Mouse (Mus musculus) heart, embryonic 10.5 days (tissue): Measurements from ENCODE around the gene 2210407C18Rik. TPM values are rescaled to one million over a fixed set of nuclear protein-coding genes. Genes with fewer than 3 reads are reported as not detected.

Experiments used
- DNase-seq: peaks from one replicate; pipeline ENCODE4 v3.0.0-alpha.2; 2017; ENCODE audit warnings: low spot score
- H3K27ac ChIP-seq: fragments of 300-500 bp; sonication (generic); 2 replicates; pipeline ENCODE4 v1.5.1; 2016; ENCODE audit warnings: mild to moderate bottlenecking
- H3K27me3 ChIP-seq: fragments of 300-500 bp; sonication (generic); 2 replicates; pipeline ENCODE4 v1.6.1; 2016; ENCODE audit warnings: mild to moderate bottlenecking; ENCODE audit not compliant: poor library complexity, insufficient read depth, severe bottlenecking
- H3K36me3 ChIP-seq: fragments of 300-500 bp; sonication (generic); 2 replicates; pipeline ENCODE4 v1.6.1; 2016; ENCODE audit warnings: mild to moderate bottlenecking, moderate library complexity
- H3K4me1 ChIP-seq: fragments of 300-500 bp; sonication (generic); 2 replicates; pipeline ENCODE4 v1.6.1; 2016; ENCODE audit warnings: mild to moderate bottlenecking
- H3K4me3 ChIP-seq: fragments of 300-500 bp; sonication (generic); 2 replicates; pipeline ENCODE4 v1.5.1; 2016; ENCODE audit warnings: mild to moderate bottlenecking, moderate library complexity
- H3K9me3 ChIP-seq: fragments of 300-500 bp; sonication (generic); 2 replicates; pipeline ENCODE4 v1.6.1; 2016; ENCODE audit warnings: mild to moderate bottlenecking, moderate library complexity
- WGBS: fragments of 180-500 bp; shearing (Covaris S2); methylation state at CpG from one replicate; pipeline ENCODE4 v1.1.7; 2016; 5-methylcytosine and 5-hydroxymethylcytosine counted together
- polyA plus RNA-seq: library from polyadenylated mRNA; unstranded; fragments of >200 nt; fragmentation: Nextera tagmentation; extraction: Ambion mirVana; gene quantifications from 2 replicates; pipeline ENCODE4 v1.2.1, GENCODE M21; 2016

Gene 2210407C18Rik
- not detected in 2 replicates for polyA plus RNA-seq

DNA sequence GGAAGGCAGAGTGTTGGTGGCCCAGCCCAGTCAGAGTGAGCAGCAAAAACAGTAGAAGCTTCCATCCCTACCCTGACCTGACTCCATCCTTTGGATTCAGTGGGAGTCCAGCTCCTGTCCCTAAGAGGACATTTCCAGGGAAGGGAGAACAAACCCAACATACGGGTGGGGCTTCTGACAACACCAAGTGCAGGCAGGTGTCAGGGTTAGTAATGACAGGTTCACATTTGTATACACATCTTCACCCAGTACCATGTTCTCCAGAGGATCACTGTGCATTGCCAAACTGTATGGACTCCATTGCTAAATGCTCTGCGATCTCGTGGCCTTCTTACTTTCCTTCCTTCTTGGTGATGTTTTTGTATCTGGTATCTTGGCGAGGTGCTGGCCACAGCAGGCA lies at the start of gene 2210407C18Rik:
Gene 2210407C18Rik (minus strand): TSS at position 101 of the 400 bp plus-strand sequence.
- Histone ChIP-seq H3K9me3 (no peaks in the 10 kb centered on the region), H3K4me3 (no peak within 1 kb of the TSS), H3K27me3 (no peaks in the 10 kb centered on the region; the same call in 1 of the 2 replicates), H3K4me1 (peaks cover 10% of the 10 kb centered on the region), H3K27ac (no peak within 1 kb of the TSS), H3K36me3 (no peaks in the 10 kb centered on the region)
- DNase-seq: no peak
- 79% methylated on average over 4 of the region's 4 CpGs for WGBS

DNA sequence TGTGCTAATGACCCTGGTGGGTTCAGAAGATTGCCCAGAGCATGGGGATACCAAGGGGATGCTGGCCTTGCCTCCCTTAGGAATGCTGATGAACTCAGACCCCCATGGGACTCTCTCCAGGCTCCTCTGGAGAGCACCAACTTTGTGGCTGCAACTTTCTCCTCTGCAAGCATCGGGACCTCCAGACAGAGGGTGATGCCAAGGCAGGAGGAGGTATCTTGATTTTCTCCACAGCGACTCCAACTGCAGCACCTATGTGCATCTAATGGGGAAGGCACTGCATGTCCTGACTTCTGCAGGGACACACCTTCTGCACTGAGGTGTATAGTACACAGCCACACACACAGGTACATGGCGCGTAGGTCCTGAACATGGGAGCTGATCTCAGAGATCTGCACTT lies 42.7 kb upstream of the 2210407C18Rik start, which contains the start of gene Olfr322:
Gene Olfr322 (plus strand): TSS at position 187 of the 400 bp plus-strand sequence.
- no peaks in the 10 kb centered on the region for H3K9me3 ChIP-seq
- no peak within 1 kb of the TSS for H3K4me3 ChIP-seq
- no peaks in the 10 kb centered on the region for H3K27me3 ChIP-seq
- no peaks in the 10 kb centered on the region for H3K4me1 ChIP-seq
- no peak within 1 kb of the TSS for H3K27ac ChIP-seq
- 86% methylated on average over 4 of the region's 4 CpGs for WGBS
- H3K36me3 ChIP-seq: no peaks in the 10 kb centered on the region
- DNase-seq: peak; percentile 59

DNA sequence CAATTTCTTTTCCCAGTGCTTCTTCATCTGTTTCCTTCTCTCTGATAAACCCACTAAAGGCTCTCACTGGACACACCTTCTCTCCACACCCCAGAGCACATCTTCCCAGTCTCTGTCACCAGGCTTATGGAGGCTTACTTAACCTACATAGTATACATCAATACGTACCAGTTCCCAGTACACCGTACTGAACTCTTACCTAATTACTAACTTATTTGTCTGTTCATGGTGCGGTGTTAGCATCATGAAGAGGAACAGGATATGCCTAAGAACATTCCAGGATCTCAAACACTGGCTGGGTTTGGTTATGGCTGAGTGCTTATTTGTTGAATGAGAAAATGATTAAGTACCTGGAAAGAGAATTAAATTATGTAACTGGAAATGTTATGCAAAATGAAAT lies 39.3 kb upstream of the 2210407C18Rik start:
- Histone ChIP-seq H3K9me3 (no peaks in the 10 kb centered on the region), H3K27ac (no peak overlapping the region), H3K4me1 (no peaks in the 10 kb centered on the region), H3K4me3 (no peak overlapping the region), H3K27me3 (no peaks in the 10 kb centered on the region), H3K36me3 (no peaks in the 10 kb centered on the region)
- 89% methylated on average over 3 of the region's 3 CpGs for WGBS
- no peak for DNase-seq

DNA sequence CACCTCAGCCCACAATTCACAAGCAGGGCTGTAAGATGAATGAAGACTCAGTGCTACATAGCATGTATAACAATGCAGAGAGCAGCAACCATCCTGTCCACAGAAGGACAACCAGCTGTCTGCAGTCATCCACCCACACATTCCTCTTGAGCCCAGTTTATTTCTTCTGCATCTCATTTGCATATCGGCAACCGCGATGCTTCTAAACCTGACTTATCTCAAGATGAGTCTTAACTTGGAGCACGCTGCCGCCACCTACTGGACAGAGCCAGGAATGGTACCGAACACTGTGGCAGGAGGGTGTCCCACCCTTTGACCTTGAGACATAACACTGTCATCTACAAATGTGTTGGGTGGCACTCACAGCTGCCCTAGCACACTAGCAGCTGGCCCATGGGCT lies 27.5 kb upstream of the 2210407C18Rik start:
- WGBS: 25% methylated on average over 6 of the region's 6 CpGs
- Histone ChIP-seq H3K9me3 (no peaks in the 10 kb centered on the region), H3K4me1 (peaks cover 9% of the 10 kb centered on the region), H3K36me3 (no peaks in the 10 kb centered on the region), H3K4me3 (no peak overlapping the region), H3K27ac (no peak overlapping the region), H3K27me3 (peaks cover 32% of the 10 kb centered on the region)
- DNase-seq: no peak

DNA sequence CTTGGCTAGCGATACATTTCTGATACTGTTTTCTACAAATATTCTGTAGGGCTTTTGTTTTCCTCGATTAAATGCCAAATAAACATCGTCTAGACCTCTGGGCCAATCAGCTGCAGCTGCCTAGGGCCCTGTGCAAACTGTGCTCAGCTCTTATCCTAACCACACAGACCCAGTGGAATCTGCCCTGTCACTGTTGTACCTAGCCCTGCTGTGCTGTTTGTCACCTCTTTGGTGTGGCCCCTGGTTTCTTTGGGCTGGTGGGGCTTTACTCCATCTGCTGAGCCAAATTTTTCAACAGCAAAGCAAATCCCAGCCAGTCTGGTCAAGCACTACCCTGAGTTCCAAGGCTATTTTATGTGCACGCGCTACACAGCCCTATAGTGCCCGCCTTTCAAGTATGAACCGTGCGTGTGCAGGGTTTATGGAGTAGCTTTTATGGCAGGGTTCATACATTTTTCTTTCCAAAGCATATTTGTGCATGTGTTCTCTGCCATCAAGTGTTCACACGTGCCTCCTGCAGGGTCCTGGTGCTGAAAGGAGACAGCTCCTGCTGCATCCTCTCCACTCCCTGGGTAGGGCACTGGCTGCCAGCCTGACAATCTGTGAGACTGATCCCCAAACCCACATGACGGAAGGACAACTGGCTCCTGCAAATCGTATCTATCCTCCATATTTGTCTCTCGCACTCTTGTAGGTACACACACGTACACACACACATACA lies 25.9 kb upstream of the 2210407C18Rik start:
- Histone ChIP-seq H3K9me3 (no peaks in the 10 kb centered on the region), H3K27me3 (peaks cover 47% of the 10 kb centered on the region), H3K4me1 (peaks cover 9% of the 10 kb centered on the region), H3K36me3 (no peaks in the 10 kb centered on the region), H3K4me3 (no peak overlapping the region), H3K27ac (peak overlapping the region; percentile 59; the same call in 1 of the 2 replicates)
- DNase-seq: peak; percentile 84
- 76% methylated on average over 13 of the region's 13 CpGs for WGBS

DNA sequence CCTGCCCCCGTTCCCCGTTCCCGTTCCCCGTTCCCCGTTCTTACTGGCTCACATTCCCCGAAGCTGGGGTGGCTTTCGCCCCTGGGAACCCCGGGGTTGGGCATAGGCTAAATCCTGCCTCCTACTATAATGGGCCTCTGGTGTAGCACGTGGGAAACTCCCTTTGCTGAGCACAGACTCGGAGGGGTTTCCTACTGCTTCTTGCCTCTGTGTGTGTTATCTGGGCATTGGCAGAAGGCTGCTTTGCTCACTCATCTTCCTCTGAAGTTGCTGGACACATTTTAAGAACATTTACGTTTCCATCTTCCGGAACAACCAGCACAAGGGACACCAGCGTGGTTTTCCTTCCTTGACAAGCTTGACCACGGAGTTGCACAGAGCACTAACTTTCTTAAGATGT lies 25.2 kb upstream of the 2210407C18Rik start:
- Histone ChIP-seq H3K4me3 (peak overlapping the region; percentile 58), H3K27ac (peak overlapping the region; percentile 83; the same call in 1 of the 2 replicates), H3K27me3 (peaks cover 47% of the 10 kb centered on the region), H3K36me3 (no peaks in the 10 kb centered on the region), H3K4me1 (peaks cover 9% of the 10 kb centered on the region), H3K9me3 (no peaks in the 10 kb centered on the region)
- DNase-seq: no peak
- WGBS: 27% methylated on average over 14 of the region's 14 CpGs

DNA sequence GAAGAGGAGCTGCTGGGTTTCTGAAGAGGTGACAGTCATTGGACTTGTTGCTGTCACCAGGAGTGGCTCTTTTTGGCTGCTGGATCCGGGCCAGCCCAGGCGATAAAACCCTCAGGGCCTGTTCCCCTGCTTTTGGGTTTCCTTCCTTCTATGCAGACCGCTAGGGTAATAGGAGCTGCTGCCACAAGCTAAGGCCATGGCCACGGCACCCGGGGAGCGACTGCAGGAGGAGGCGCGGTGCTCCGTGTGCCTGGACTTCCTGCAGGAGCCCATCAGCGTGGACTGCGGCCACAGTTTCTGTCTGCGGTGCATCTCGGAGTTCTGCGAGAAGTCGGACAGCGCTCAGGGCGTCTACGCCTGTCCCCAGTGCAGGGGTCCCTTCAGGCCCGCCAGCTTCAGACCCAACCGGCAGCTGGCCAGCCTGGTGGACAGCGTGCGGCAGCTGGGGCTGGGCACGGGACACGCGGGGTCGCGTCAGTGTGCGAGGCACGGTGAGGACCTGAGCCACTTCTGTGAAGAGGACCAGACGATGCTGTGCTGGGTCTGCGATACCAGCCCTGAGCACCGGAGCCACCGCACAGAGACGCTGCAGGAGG lies 24.5 kb upstream of the 2210407C18Rik start, which contains the start of gene Trim58:
Gene Trim58 (plus strand): TSS at position 194 of the 596 bp plus-strand sequence.
- Histone ChIP-seq H3K4me1 (peaks cover 9% of the 10 kb centered on the region), H3K4me3 (peak within 1 kb of the TSS; percentile 58), H3K27me3 (peaks cover 47% of the 10 kb centered on the region), H3K27ac (peak within 1 kb of the TSS; percentile 83), H3K36me3 (no peaks in the 10 kb centered on the region), H3K9me3 (no peaks in the 10 kb centered on the region)
- 2% methylated on average over 34 of the region's 34 CpGs for WGBS
- DNase-seq: peak; percentile 80

DNA sequence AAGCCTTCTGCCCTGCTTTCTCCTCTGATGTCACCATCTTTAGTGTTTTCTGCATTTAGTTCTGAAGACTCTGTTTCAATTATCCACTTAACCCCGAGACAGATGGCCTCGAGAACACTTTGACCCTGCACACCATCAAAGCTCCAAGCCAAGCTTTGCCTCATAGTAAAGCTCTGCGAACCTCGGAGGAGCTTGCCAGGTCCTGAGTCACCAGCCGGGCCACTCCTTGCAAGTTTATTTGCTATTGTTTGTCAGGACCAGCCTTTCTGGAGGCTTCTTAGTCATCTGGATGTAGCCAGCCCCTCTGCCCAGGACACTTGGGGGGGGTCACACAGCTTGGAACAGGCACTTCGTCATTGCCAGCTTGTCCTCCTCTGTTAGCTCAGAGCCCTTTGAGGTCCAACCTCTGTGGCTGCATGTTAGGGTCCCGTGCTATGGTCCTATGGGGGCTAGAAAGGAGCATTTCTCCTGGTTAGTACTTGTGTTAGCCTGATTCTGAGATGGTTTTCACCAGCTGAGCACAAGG lies 22.4 kb upstream of the 2210407C18Rik start:
- 73% methylated on average over 7 of the region's 7 CpGs for WGBS
- H3K9me3 ChIP-seq: no peaks in the 10 kb centered on the region
- H3K4me3 ChIP-seq: no peak overlapping the region
- H3K27me3 ChIP-seq: peaks cover 47% of the 10 kb centered on the region
- no peak overlapping the region for H3K27ac ChIP-seq
- no peaks in the 10 kb centered on the region for H3K36me3 ChIP-seq
- peaks cover 9% of the 10 kb centered on the region for H3K4me1 ChIP-seq
- DNase-seq: no peak

DNA sequence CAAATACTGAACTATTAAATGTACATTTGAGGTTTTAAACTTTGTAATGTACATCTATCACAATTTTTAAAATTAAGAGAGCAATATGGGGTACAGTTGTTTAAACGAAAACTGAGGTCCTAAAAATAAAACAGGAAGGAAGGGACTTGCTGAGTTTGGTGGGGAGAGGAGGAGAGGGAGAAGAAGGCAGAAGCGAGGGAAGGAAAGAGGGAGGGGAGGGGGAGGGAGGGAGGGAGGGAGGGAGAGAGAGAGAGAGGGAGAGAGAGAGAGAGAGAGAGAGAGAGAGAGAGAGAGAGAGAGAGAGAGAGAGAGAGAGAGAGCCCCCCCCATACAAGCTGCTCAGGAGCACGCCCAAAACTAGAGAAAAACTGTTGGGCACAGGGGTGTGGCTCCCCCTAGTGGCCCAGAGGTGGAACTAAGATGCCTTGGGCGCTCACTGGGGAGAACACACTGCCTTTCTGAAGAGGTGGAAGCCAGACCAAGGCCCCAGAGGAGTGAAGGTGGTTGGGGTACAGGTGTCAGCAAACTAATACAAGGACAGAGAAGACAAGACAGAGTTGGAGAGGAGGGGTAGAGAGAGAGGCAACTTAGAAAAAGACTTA lies 20.6 kb upstream of the 2210407C18Rik start:
- Histone ChIP-seq H3K4me3 (no peak overlapping the region), H3K27me3 (peaks cover 36% of the 10 kb centered on the region), H3K27ac (no peak overlapping the region), H3K4me1 (peaks cover 9% of the 10 kb centered on the region), H3K36me3 (no peaks in the 10 kb centered on the region), H3K9me3 (no peaks in the 10 kb centered on the region)
- whole genome bisulfite sequencing: 9% methylated on average over 3 of the region's 4 CpGs
- DNase-seq: peak; percentile 83

DNA sequence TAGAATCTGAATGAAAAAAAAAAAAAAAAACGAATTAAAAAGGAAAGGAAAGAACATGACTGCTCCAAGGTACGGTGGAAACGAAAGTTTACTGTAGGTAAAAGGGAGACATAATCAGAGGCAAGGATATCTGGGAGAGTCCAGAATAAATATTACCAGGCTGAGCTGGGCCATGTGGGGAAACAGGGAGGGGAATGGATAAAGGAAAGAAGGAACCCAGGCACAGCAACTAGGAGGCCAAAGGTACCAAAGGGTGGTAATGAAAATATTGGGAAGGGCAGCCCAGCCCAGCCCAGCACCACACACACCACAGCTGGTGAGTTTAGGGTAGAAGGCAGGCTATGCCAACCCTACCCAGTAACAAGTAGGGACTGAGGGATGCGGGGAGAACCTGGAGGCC lies 19.0 kb upstream of the 2210407C18Rik start:
- Histone ChIP-seq H3K9me3 (no peaks in the 10 kb centered on the region), H3K4me1 (no peaks in the 10 kb centered on the region), H3K36me3 (no peaks in the 10 kb centered on the region), H3K4me3 (no peak overlapping the region), H3K27me3 (peaks cover 23% of the 10 kb centered on the region), H3K27ac (no peak overlapping the region)
- no peak for DNase-seq
- WGBS: 57% methylated on average over 4 of the region's 4 CpGs

DNA sequence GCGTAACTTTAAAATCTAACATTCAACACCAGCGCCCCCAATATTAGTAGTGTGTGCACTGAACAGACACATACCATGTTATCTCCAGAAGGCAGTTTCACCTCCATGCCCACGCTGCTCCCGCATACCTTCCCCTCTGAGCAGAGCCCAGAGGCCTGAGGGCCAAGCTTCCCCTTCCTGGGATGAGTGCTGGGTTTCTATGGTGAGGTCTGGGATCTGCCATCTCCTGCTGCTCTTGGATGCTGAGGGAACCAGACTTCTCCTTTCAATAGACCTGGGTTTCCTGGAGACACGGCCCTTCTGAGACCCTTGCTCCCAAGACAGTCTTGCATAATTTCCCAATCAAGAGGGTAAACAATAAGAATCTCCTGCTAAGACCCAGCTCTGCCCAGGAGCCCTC lies 14.5 kb upstream of the 2210407C18Rik start, which contains the start of gene Olfr323:
Gene Olfr323 (minus strand): TSS at position 101 of the 400 bp plus-strand sequence.
- DNase-seq: no peak
- Histone ChIP-seq H3K4me1 (no peaks in the 10 kb centered on the region), H3K4me3 (no peak within 1 kb of the TSS), H3K36me3 (no peaks in the 10 kb centered on the region), H3K27ac (no peak within 1 kb of the TSS), H3K9me3 (no peaks in the 10 kb centered on the region), H3K27me3 (no peaks in the 10 kb centered on the region)
- 72% methylated on average over 5 of the region's 5 CpGs for WGBS

DNA sequence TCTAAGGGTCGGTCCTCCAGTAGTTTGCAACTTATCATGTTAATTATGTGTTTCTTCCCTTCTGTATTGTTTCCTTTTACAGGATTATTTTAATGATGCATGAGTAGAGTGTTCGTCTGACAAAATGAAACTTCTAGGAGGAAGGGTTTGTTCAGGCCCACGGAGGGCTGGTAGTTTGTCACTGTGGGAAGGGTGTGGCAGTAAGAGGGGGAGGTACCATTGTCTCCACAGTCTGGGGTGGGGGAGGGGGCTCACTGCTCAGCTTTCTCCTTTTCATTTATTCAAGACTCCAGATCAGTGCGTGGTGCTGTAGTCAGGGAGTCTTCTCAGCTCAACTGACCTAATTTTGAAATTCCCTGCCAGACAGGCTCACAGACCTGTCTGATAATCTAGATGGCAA lies 10.3 kb upstream of the 2210407C18Rik start:
- DNase-seq: no peak
- H3K4me3 ChIP-seq: no peak overlapping the region
- no peaks in the 10 kb centered on the region for H3K27me3 ChIP-seq
- no peaks in the 10 kb centered on the region for H3K36me3 ChIP-seq
- no peak overlapping the region for H3K27ac ChIP-seq
- no peaks in the 10 kb centered on the region for H3K9me3 ChIP-seq
- no peaks in the 10 kb centered on the region for H3K4me1 ChIP-seq
- 64% methylated on average over 4 of the region's 4 CpGs for WGBS

DNA sequence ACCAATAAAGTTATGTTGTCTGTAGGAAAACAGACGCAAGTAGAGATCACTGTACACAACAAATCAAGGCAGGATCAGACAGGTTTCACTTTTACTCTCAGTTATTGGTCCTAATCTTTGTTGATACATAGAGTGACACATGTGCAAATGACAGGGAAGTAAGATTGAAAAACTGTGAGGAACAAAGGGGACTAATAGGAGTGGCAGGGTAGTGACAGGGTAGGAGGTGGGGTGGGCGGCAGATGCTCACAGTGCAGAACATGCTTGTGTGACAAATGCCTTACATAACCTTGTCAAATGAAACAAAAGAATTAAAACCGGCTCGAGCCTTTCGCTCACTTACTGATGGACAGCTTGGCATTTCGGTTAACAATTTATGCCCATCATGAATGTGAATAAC lies 2.9 kb upstream of the 2210407C18Rik start:
- Histone ChIP-seq H3K9me3 (no peaks in the 10 kb centered on the region), H3K4me3 (no peak overlapping the region), H3K27me3 (no peaks in the 10 kb centered on the region), H3K4me1 (peaks cover 10% of the 10 kb centered on the region), H3K36me3 (no peaks in the 10 kb centered on the region), H3K27ac (no peak overlapping the region)
- no peak for DNase-seq
- 81% methylated on average over 6 of the region's 6 CpGs for WGBS
